Mouse (Mus musculus) ovary, postnatal 10 days (tissue): ENCODE results near the gene Knstrn.

Experiments
- DNase-seq: peaks from one replicate; pipeline ENCODE4 v3.0.0; 2022; ENCODE audit warnings: low spot score

The Knstrn gene

DNA sequence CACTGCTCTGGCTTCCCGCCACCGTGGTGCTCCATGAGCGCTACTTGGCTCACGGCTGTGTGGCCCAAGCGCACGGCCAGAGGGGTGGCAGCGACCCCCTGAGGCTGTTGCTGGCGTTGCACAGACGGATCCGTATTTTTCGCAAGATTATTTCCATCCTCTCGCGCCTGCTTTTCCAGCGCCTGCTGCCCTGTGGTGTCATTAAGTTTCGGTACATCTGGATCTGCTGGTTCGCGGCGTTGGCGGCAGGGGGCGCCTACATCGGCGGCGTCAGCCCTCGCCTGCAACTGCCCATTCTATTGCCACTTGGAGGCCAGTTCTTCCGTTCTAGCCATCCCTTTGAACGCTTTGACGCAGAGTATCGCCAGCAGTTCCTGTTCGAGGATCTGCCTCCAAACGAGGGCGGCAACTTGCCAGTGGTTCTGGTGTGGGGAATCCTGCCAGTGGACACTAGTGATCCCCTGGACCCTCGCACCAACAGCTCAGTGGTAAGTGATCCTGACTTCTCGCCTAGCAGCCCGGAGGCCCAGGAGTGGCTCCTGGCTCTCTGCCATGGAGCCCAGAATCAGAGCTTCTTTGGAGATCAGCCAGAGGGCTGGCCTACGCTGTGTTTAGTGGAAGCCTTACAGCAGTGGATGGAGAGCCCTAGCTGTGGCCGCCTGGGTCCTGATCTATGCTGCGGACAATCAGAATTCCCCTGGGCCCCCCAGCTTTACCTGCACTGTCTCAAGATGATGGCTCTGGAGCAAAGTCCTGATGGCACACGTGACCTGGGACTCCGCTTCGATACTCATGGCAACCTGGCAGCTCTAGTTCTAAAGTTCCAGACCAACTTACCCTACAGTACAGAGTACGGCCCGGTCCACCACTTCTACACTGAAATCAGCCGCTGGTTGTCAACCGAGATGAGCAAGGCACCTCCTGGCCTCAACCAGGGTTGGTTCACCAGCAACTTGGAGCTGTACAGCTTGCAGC, 23.0 kb upstream of the Knstrn start:
- no peak for DNase-seq

DNA sequence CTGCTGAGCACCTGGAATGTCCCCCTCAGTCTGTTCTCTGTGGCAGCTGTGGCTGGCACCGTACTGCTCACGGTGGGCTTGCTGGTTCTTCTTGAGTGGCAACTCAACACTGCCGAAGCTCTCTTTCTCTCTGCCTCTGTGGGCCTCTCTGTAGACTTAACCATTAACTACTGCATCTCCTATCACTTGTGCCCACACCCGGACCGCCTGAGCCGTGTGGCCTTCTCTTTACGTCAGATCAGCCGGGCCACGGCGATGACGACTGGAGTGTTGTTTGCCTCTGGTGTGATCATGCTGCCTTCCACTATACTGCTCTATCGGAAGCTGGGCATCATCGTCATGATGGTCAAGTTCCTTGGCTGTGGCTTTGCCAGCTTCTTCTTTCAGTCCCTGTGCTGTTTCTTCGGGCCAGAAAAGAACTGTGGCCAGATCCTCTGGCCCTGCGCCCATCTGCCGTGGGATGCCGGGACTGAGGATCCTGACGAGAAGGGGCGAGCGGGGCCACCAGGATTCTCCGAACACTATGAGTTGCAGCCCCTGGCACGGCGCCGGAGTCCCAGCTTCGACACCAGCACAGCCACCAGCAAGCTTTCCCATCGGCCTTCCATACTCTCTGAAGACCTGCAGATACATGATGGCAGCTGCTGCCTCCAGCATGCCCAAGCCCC, 22.1 kb upstream of the Knstrn start:
- DNase-seq, result no peak

GRCm38 (mm10) chr2:118792259-118792613, 21.6 kb upstream of the Knstrn start:
- DNase-seq, result no peak

DNA sequence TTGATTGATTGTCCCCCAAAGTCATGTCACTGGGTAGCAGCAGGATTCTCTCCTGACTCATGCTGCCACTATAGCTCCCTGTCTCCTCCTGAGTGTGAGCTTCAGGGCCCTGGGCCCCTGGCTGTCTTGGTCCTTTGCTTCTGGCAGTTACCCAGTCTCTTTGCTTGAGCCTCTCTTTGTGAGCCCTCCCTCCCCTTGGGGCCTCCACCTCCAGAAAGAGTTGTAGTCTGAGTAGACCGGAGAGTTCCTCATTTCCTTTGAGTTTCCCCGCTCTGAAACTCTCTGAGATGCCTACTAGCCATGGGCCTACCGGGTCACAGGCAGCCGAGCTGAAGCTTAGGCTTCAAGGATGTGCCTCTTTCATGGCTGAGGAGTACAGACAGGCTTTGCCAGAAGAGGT, 20.2 kb upstream of the Knstrn start:
- DNase-seq, result no peak

DNA sequence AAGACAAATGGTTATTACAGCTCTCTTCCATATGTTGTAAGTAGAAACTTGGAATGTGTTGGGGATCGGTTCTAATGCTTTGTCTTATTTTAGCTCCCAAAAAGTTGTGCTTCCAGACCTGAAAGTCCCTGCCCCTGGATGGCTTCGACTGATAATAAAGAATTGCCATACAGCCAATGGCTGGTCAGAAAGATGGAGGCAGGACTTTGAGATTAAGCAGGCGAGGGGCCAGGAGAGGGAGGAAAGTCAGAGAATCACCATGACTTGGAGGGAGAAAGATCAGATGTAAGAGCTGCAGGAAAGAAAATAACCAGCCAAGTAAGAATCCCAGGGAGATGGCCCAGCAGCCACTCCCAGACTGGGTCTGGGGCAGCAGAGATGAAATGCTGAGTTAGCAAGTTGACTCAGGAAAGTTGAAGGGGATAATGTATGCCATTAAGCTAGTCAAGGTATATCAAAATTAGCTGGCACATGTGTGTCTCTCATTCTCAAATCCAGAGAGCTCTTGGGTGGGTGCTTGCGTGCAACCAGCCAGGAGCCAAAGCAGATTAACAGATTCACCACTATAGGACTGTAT, 11.2 kb upstream of the Knstrn start:
- no peak for DNase-seq

- no peak for DNase-seq
These were observed 9.3 kb upstream of the Knstrn start for GRCm38 (mm10) chr2:118804474-118804873.

DNA sequence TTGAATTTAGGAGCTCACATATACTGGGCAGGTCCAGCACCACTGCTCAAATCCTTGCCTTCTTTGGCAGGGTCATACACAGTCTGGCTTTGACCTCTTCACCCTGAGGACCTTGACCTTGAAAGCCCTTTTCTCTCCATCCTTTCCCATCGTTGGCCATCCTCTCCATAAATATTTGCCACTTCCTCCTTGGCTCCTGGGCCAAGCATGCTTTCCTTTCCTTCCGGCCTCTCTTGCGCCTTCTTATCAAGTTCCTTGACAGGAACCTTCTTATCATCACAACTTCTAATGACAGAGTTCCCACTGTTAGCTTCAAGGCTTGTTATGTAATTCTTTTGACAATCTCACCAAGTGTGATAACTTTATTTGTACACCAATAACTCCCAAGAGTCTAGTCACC, 8.7 kb upstream of the Knstrn start:
- no peak for DNase-seq

DNA sequence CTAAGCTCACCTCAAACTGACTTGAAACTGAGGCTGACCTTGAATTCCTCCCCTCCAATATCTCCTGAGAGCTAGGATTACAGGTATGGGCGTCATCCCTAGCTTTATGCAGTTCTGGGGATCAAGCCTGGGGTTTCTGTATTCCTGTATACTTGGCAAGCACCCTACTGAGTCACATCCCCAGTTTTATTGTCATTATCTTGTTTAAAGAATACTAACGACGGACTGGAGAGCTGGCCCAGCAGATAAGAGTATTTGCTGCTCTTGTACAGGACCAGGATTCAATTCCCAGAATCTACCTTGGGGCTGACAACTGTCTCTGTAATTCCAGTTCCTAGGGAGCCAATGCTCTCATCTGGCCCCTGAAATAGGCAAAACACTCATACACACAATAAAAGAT, 8.0 kb upstream of the Knstrn start:
- no peak for DNase-seq

- DNase-seq, result no peak
These were observed 6.9 kb upstream of the Knstrn start for GRCm38 (mm10) chr2:118806860-118807259.

GRCm38 (mm10) chr2:118810861-118811260, 2.9 kb upstream of the Knstrn start:
- no peak for DNase-seq

DNA sequence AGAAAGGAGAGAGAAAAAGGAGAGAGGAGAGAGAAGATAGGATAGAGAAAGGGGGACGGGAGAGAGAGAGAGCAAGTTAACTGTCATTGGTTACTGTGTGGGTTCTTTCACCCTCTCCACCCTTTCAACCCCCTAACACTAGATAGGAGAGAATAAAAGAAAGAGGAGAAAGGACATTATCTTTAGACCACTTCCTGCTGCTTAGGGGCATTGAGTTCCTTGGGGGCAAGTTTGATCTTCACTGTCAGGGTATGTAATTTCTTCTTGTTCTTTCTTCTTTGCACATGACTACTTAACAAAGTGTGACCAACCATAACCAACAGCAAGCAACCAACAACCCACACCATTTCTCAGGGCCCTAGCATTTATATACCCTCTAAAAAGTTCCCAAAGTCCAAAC, 1.1 kb upstream of the Knstrn start:
- DNase-seq, result no peak

GRCm38 (mm10) chr2:118822800-118823199, 9.0 kb downstream of the Knstrn start:
- no peak for DNase-seq

GRCm38 (mm10) chr2:118824396-118824795, 10.6 kb downstream of the Knstrn start:
- no peak for DNase-seq

DNA sequence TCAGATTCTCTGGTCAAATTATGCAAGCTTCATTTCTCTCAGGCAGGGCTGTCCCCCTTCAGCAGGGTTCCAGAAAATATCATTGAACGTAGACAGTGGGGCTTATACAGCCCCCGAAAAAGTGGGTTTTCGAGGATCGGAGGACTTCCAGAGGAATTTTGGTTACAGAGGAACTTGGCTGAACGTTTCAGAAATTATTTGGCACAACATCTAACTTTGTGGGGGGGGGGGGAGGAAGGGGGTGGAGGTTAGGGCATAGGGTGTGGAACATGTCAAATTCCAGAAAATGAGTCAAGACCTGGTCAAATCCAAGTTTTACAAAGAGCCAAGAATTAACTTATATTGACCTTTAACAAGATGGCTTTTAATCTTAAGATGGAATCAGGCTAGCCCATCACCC, 15.3 kb downstream of the Knstrn start:
- DNase-seq, result no peak

DNA sequence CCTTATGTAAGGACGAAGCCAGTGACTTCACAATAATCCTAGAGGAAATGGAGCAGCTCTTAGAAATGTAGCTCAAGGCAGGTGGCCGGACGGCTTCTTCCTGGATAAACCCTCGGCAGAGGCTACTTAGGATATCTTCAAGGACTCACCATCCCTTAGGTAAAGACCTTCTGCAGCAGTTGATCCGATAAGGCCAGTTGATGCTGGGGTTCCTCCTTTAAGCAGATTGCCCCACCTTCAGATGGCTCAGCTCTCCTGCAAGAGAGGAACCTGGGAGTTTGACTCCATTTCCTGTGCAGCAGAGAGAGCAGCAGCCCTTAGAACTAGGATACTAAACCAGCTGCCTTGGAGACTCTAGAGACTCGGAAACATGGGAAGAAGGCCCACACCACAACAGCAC, 20.3 kb downstream of the Knstrn start:
- no peak for DNase-seq

DNA sequence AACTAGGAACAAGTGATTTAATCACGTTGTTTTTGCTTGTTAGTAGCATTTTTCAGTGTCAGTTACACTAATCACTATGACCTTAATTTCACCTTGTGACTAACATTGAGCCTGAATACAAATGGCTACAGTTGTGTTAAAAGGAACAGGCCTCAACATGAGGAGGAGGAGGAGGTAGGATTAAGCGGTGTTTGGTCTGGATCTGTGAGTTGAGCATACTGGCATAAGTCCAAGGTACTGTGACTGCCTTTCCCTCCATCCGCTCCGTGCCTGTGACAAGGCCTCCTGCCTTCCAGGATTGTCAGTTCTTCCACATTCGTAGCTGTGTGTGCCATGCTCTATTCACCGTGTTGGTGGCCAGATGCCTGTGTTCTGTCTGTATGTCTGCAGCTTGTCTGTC, 21.3 kb downstream of the Knstrn start:
- DNase-seq, result no peak

DNA sequence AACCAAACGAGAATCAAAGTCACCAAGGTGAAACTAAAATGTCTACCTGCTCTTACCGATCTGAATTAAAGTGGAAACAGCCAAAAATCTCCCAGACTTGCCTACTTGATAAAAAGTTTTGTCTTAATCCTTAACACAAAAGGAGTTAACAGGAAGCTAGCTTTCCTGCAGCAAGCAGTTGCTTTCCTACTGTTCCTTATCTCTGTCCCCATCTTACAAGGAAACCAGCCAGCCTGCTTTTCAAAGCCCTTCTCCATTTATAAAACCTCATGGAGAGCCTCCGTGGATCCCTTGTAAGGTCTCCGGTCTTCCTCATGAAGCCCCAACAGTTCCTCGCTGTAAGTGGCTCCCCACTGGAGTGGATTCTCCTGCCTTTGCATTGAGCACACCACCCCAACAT, 24.5 kb downstream of the Knstrn start:
- DNase-seq, result no peak

GRCm38 (mm10) chr2:118841186-118841585, 27.4 kb downstream of the Knstrn start:
- no peak for DNase-seq

DNA sequence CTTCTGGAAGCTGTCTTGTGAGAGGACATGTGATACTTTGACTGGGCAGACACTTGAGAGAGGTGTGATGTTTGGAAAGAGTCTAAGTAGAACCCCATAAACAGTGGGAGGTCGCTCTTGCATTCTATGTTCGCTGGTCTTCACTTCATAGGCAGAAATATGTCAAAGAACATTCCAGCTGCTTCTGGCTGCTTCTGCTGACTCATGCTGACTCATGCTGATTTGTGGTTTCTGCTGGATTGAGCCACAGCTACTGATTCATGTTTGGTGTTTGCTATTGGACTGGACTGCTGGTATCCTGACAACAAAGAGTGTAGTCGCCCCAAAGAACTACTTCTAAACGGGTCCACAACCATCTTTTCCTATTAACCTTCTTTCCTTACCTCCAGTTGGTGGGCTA, 28.0 kb downstream of the Knstrn start:
- DNase-seq, result no peak

GRCm38 (mm10) chr2:118844427-118844826, 30.6 kb downstream of the Knstrn start:
- DNase-seq, result no peak

DNA sequence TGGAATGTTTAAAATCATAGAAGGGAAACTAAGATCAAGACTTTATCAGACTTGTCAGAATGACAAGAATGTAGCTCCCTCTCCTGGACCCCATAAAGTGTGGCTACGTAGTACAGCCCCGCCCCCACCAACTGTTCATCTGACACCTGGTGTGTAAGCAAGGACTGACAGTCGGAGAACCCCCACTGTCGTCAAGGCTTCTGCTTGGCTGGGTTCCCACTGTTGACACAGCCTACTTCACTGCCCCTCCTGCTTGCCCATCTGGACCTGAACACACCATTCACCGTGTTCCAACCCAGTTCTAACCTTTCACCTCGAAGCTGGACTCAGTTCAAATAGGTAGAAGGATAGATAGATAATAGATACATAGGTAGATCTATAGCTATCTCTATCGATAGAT, 32.4 kb downstream of the Knstrn start:
- no peak for DNase-seq

DNA sequence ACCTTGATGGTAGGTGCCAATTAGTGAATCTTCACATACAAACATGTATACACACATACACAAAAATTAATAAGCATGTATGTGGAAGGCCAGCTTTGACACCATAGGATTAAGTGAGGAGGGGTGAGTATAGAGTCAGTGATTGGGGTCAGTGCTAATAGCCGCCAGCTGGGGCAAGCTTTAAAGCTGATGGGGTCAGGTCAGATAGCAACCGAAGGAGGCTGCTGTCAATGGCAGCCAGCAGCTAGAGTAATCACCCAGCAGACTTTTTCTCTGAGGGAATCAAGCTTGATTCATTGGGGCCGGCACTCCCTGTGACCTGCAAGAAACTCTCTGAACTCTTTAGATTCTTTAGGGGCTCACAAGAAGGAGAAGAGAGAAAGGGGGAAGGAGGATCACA, 38.0 kb downstream of the Knstrn start:
- no peak for DNase-seq
